Mouse (Mus musculus) embryonic fibroblast, embryonic 13.5 days (primary cell): ENCODE measurements around the gene Spata25. TPM values are rescaled to one million over a fixed set of nuclear protein-coding genes. Genes with fewer than 3 reads are reported as not detected.
"Not testable (repeated sequence)": the region's sequence is repeated elsewhere in the genome, so short reads cannot be mapped to it uniquely, and the experiment has no call there.

Experiments used
- H3K27ac ChIP-seq: 2 replicates; pipeline ENCODE4 v1.5.1; 2012; ENCODE audit warnings: low read length, control low read depth, inconsistent platforms; ENCODE audit not compliant: insufficient read depth
- H3K4me1 ChIP-seq: 2 replicates; pipeline ENCODE4 v1.6.1; 2011; ENCODE audit warnings: low read length; ENCODE audit not compliant: control insufficient read depth, insufficient read depth
- H3K4me3 ChIP-seq: 2 replicates; pipeline ENCODE4 v1.5.1; 2011; ENCODE audit warnings: mild to moderate bottlenecking, control low read depth, low read length; ENCODE audit not compliant: insufficient read depth
- CTCF ChIP-seq: IDR thresholded peaks from 2 replicates; pipeline ENCODE4 v1.5.1; 2011; ENCODE audit warnings: mild to moderate bottlenecking, control low read depth, low read length, moderate library complexity, borderline replicate concordance; ENCODE audit not compliant: insufficient read depth
- POLR2A ChIP-seq: IDR thresholded peaks from 2 replicates; pipeline ENCODE4 v1.6.1; 2011; ENCODE audit warnings: low read depth, mild to moderate bottlenecking, control low read depth, low read length, moderate library complexity
- polyA plus RNA-seq: library from polyadenylated mRNA; stranded (reverse); fragments of >200 nt; gene quantifications from 2 replicates; pipeline ENCODE4 v1.2.4, GENCODE M21; 2011; ENCODE audit warnings: low read depth; ENCODE audit not compliant: missing spikeins, insufficient read length

The Spata25 gene
- polyA plus RNA-seq, 1 experiment = not detected

- Histone ChIP-seq H3K27ac (no peak overlapping the region), H3K4me1 (peaks cover 2% of the 10 kb centered on the region; the same call in 1 of the 2 replicates), H3K4me3 (no peak overlapping the region)
- TF ChIP-seq CTCF = no peak
- no peak for TF ChIP-seq POLR2A
Measured at GRCm38 (mm10) chr2:164806614-164807013, 21.7 kb downstream of the Spata25 start.

GRCm38 (mm10) chr2:164805332-164805718, 23.0 kb downstream of the Spata25 start:
- Histone ChIP-seq H3K27ac (no peak overlapping the region), H3K4me3 (peak overlapping the region; percentile 76), H3K4me1 (peaks cover 2% of the 10 kb centered on the region; the same call in 1 of the 2 replicates)
- no peak for TF ChIP-seq CTCF
- TF ChIP-seq POLR2A = no peak

DNA sequence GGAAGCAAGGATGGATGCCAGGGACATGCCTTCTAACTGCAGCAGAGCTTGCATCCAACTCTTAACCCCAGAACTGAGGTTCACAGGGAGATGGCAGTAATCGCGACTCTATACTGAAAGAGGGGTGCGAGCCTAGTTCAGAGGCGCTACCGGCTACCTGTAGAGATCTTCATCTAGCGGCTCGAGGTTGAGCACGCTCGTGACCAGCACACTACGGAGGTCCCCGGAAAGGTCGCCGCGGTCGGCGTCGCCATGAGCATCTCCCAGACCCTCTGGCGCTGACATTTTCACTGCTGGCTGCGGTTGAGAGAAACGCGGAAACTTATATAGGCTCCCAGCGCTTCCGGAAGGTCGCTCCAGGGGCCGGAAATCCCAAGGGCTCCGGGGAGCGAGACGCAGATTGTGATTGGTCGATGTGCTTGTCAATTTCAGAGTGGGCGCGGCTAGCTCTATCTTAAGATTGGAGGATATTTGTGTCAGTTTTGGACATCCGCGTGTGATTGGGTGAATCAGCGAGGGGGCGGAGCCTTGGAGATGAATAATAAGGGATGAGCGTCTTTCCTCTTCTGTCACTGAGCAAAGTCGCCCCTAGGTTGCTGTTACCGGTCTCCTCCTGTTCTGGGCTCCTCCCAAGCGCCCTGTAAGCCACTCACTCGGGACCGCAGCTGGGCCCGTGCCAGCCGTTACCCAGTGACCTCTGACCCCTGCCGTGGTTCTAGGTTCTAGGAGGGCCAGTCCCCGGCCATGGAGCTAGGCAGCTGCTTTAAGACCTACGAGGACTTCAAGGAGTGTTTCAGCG, 23.6 kb downstream of the Spata25 start, which contains the start of the genes Acot8 and Zswim3:
TSS of gene Acot8 (minus strand) at position 350 of the 799 bp plus-strand sequence.
TSS of gene Zswim3 (plus strand) at position 566 of the 799 bp plus-strand sequence.
- TF ChIP-seq POLR2A = peak; percentile 85
- TF ChIP-seq CTCF = no peak
- Histone ChIP-seq H3K4me1 (peaks cover 2% of the 10 kb centered on the region; the same call in 1 of the 2 replicates), H3K27ac (peak within 1 kb of the TSS; percentile 57), H3K4me3 (peak within 1 kb of the TSS; percentile 78)

GRCm38 (mm10) chr2:164803921-164804313, 24.4 kb downstream of the Spata25 start:
- TF ChIP-seq CTCF (no peak), POLR2A (no peak)
- H3K4me3 ChIP-seq = peak overlapping the region; percentile 78
- peaks cover 2% of the 10 kb centered on the region; the same call in 1 of the 2 replicates for H3K4me1 ChIP-seq
- H3K27ac ChIP-seq = no peak overlapping the region

DNA sequence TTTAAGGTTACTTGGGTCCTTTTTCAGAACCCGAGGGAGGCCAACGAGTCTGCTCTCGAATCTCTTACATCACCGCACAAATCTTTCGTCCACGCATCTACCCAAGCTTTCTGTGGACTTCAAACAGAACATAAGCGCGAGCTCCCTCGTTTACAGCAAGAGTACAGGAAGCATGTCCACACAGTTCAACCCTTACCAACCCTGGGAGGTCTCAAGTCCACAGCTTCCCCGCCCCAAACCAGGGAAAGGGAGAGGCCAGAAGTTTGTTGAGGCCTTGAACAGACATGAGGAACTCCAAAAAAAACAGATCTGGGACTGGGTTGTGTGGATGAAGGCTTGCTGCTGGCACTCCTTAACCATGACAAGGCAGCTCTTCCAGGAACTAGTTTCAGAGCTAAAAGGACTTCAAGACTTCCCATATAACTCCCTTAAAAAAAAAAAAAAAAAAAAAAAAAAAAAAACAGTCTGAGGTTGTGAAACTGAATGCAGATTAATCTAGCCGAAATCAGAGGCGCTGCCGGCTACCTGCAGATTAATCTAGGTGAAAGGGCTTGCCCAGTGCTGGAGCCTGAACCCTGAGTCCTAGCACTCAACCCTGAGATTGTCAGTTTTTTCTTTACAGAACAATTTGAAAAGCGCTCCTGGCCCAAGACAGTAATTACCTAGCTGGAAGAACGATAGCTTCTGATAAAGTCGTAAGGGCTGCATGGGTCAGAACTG, 25.0 kb downstream of the Spata25 start:
- H3K27ac ChIP-seq = no peak overlapping the region
- no peak for TF ChIP-seq CTCF
- no peak for TF ChIP-seq POLR2A
- H3K4me3 ChIP-seq = peak overlapping the region; percentile 78
- peaks cover 2% of the 10 kb centered on the region; the same call in 1 of the 2 replicates for H3K4me1 ChIP-seq

DNA sequence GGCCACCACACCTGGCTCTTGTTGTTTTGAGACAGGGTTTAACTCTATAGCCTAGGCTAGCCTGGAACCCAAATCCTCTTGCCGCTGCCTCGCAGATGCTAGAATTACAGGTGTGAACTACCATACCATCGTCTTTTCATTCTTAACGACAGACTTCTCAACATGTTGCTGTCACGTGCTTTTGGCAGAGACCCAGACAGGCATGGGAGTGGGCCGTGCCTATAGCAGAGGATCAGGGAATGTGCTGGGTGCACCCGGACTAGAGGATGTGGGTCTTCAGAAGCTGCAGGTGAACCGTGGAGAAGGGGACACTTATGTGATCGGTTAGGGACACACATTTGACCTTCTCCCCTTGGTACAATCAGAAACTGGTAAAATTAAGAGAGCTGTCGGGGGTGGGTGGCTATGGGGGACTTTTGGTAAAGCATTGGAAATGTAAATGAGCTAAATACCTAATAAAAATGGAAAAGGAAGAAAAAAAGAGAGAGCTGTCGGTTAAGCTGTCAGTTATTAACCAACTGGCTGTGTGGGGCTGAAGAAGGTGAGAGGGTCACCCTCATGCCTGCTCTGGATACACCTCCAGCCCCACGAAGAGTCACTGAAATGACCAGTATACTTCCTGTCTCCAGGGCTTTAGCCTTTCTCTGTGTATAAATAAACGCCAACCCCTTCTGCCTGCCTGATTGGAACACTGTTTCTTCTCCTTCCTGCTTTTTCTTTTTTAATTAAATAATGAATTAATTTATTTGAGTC, 27.9 kb downstream of the Spata25 start:
- Histone ChIP-seq H3K4me3 (no peak overlapping the region), H3K4me1 (peaks cover 2% of the 10 kb centered on the region; the same call in 1 of the 2 replicates), H3K27ac (no peak overlapping the region)
- TF ChIP-seq CTCF (no peak), POLR2A (no peak)

GRCm38 (mm10) chr2:164798554-164798953, 29.8 kb downstream of the Spata25 start:
- H3K27ac ChIP-seq, H3K4me3 ChIP-seq, H3K4me1 ChIP-seq: not testable (repeated sequence)

DNA sequence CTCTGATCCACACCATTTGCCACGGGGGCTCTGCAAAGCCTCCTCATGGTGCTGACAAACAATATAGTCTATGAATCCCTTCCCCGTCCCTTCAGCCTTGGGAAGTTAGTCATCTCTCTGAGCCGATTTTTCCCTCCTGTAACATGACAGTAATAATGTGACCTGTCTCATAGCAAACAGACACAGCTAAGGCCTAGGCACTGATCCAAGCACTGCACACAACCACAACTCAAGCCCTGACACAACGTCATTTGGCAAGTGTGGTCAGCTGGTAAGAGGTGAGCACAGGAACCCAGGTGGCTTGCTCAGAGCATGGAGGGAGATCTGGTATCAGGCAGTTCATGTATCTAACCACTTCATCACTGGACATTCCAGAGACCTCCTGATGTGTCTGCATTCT, 32.5 kb downstream of the Spata25 start:
- H3K4me3 ChIP-seq = no peak overlapping the region

DNA sequence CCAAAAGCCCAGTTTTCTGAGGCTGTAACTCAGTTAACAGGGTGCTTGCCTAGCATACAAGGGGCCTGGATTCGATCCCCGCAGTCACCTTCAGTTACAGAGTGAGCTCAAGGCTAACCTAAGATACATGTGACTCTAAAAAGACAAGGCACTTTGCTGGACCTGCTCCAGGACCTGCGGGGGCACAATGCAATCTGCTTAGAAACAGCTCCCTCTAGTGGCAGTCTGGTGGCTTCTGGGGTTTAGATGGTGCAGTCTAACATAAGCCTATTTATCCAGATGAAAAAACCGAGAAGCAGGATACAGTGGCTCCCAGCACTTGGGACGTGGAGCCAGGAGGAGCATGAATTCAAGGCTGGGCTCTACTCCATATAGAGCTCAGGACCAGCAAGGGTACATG, 34.0 kb downstream of the Spata25 start:
- TF ChIP-seq POLR2A (no peak), CTCF (peak; percentile 64)
- Histone ChIP-seq H3K27ac (no peak overlapping the region), H3K4me3 (no peak overlapping the region), H3K4me1 (no peaks in the 10 kb centered on the region)

More for the DNA sequence above, 32.5 kb downstream of the Spata25 start:
- no peaks in the 10 kb centered on the region for H3K4me1 ChIP-seq
- H3K27ac ChIP-seq = no peak overlapping the region
- TF ChIP-seq POLR2A = no peak
- TF ChIP-seq CTCF = no peak
